Comparison of ENCODE assay signal across 8 mouse cellular contexts in genomic region chr19:44655719-44656118, GRCm38 (mm10).
A peak's percentile ranks its signal among the peaks of the same experiment; 100 is the strongest.
DNase-seq lines count a peak whose midpoint lies in the region; ATAC-seq and TF ChIP-seq lines count a peak whose summit lies in the region.

No protein-coding gene starts in this region.

- no peak overlapping the region for H3K4me2 ChIP-seq in heart, embryonic 12.5 days
- no peak overlapping the region for H3K4me2 ChIP-seq in kidney, embryonic 14.5 days (replicated peaks; ENCODE audit: low read depth, low read length)
- no peak overlapping the region for H3K4me2 ChIP-seq in midbrain, postnatal 0 days (ENCODE audit: low read depth, low read length, poor library complexity, severe bottlenecking)

- H3K36me3 ChIP-seq in heart, adult 2 months (ENCODE audit: control insufficient read depth, insufficient read depth, low read length) = no peaks in the 10 kb centered on the region
- no peaks in the 10 kb centered on the region for H3K36me3 ChIP-seq in heart, embryonic 12.5 days
- H3K36me3 ChIP-seq in kidney, embryonic 14.5 days (ENCODE audit: control insufficient read depth, insufficient read depth, low read length) = no peaks in the 10 kb centered on the region
- no peaks in the 10 kb centered on the region for H3K36me3 ChIP-seq in midbrain, postnatal 0 days (ENCODE audit: insufficient read depth, low read length)

- no peaks in the 10 kb centered on the region for H3K9me3 ChIP-seq in heart, embryonic 12.5 days (replicated peaks)
- no peaks in the 10 kb centered on the region for H3K9me3 ChIP-seq in kidney, embryonic 14.5 days (ENCODE audit: control insufficient read depth, low read length)
- H3K9me3 ChIP-seq in midbrain, postnatal 0 days (ENCODE audit: low read length) = no peaks in the 10 kb centered on the region

- H3K9ac ChIP-seq in heart, adult 2 months (ENCODE audit: low read depth, low read length) = no peak overlapping the region
- no peak overlapping the region for H3K9ac ChIP-seq in heart, embryonic 12.5 days
- no peak overlapping the region for H3K9ac ChIP-seq in kidney, embryonic 14.5 days (ENCODE audit: low read depth, low read length)
- H3K9ac ChIP-seq in midbrain, postnatal 0 days (replicated peaks; ENCODE audit: low read length, poor library complexity, severe bottlenecking) = no peak overlapping the region

- no peak for ATAC-seq in heart, embryonic 12.5 days (ENCODE audit: insufficient number of reproducible peaks, low FRiP score)
- ATAC-seq in kidney, embryonic 14.5 days (ENCODE audit: low FRiP score, low TSS enrichment) = peak; percentile 77
- ATAC-seq in midbrain, postnatal 0 days (ENCODE audit: low FRiP score) = no peak

- no peak overlapping the region for H3K4me3 ChIP-seq in heart, adult 2 months
- no peak overlapping the region for H3K4me3 ChIP-seq in heart, embryonic 12.5 days
- no peak overlapping the region for H3K4me3 ChIP-seq in embryonic fibroblast, embryonic 13.5 days (ENCODE audit: insufficient read depth, low read length)
- no peak overlapping the region for H3K4me3 ChIP-seq in kidney, embryonic 14.5 days (ENCODE audit: low read length)
- no peak overlapping the region for H3K4me3 ChIP-seq in midbrain, postnatal 0 days (ENCODE audit: low read depth, low read length)

- 3% methylated on average over 6 of the region's 6 CpGs for WGBS in heart, adult 2 months
- 5% methylated on average over 6 of the region's 6 CpGs for WGBS in heart, embryonic 12.5 days
- 5% methylated on average over 6 of the region's 6 CpGs for WGBS in kidney, embryonic 14.5 days
- WGBS in midbrain, postnatal 0 days = 2% methylated on average over 6 of the region's 6 CpGs

- intact Hi-C loops in heart, adult 2 months (cut with DNase I) = no loop called here

- no peaks in the 10 kb centered on the region for H3K79me2 ChIP-seq in heart, adult 2 months (replicated peaks; ENCODE audit: control insufficient read depth, insufficient read depth, low read length)

- no peaks in the 10 kb centered on the region for H3K27me3 ChIP-seq in heart, adult 2 months (ENCODE audit: control insufficient read depth, insufficient read depth, low read length)
- peaks cover 89% of the 10 kb centered on the region for H3K27me3 ChIP-seq in heart, embryonic 12.5 days (replicated peaks)
- peaks cover 5% of the 10 kb centered on the region; the same call in 1 of the 2 replicates for H3K27me3 ChIP-seq in kidney, embryonic 14.5 days (ENCODE audit: control insufficient read depth, insufficient read depth, low read length)
- peaks cover 29% of the 10 kb centered on the region for H3K27me3 ChIP-seq in midbrain, postnatal 0 days (ENCODE audit: insufficient read depth, low read length)

- TF ChIP-seq CTCF in heart, adult 2 months (IDR thresholded peaks at IDR 0.05) = peak; percentile 70
- peak; percentile 44; the same call in 1 of the 2 replicates for TF ChIP-seq CTCF in embryonic fibroblast, embryonic 13.5 days (IDR thresholded peaks at IDR 0.05; ENCODE audit: borderline replicate concordance, insufficient read depth, low read length)
- peak; percentile 73 for TF ChIP-seq CTCF in midbrain, postnatal 0 days (IDR thresholded peaks at IDR 0.05)

- DNase-seq in heart, adult 2 months = peak in 1 of 2 experiments; percentile 27
- DNase-seq in 3T3-L1 (ENCODE audit: low read depth, low spot score) = peak; percentile 67
- DNase-seq in adrenal gland, postnatal 14 days = peak; percentile 72
- DNase-seq in midbrain, postnatal 0 days (ENCODE audit: low spot score) = peak; percentile 61
- DNase-seq in gastrocnemius, adult 8-10 months (ENCODE audit: low spot score in 2 of 2) = no peak

- no peak overlapping the region for H3K27ac ChIP-seq in heart, adult 2 months
- no peak overlapping the region for H3K27ac ChIP-seq in heart, embryonic 12.5 days (ENCODE audit: poor library complexity, severe bottlenecking)
- no peak overlapping the region for H3K27ac ChIP-seq in embryonic fibroblast, embryonic 13.5 days (ENCODE audit: insufficient read depth, low read length)
- no peak overlapping the region for H3K27ac ChIP-seq in kidney, embryonic 14.5 days (ENCODE audit: low read depth, low read length)
- H3K27ac ChIP-seq in midbrain, postnatal 0 days (ENCODE audit: low read depth, low read length) = no peak overlapping the region

- TF ChIP-seq POLR2A in heart, adult 2 months (IDR thresholded peaks at IDR 0.05; ENCODE audit: insufficient read depth, low read depth, low read length) = no peak
- TF ChIP-seq POLR2A in embryonic fibroblast, embryonic 13.5 days (IDR thresholded peaks at IDR 0.05; ENCODE audit: low read depth, low read length) = no peak

- no peaks in the 10 kb centered on the region for H3K4me1 ChIP-seq in heart, adult 2 months (ENCODE audit: control insufficient read depth, insufficient read depth, low read length)
- no peaks in the 10 kb centered on the region for H3K4me1 ChIP-seq in heart, embryonic 12.5 days (replicated peaks)
- no peaks in the 10 kb centered on the region for H3K4me1 ChIP-seq in embryonic fibroblast, embryonic 13.5 days (ENCODE audit: control insufficient read depth, insufficient read depth, low read length)
- H3K4me1 ChIP-seq in kidney, embryonic 14.5 days (ENCODE audit: control insufficient read depth, insufficient read depth, low read length) = peaks cover 5% of the 10 kb centered on the region
- H3K4me1 ChIP-seq in midbrain, postnatal 0 days (ENCODE audit: insufficient read depth, low read length) = no peaks in the 10 kb centered on the region

- no peak for TF ChIP-seq EP300 in heart, adult 2 months (IDR thresholded peaks at IDR 0.05; ENCODE audit: insufficient read depth, low read depth, low read length)

Comparison
In these comparisons a context has a peak if more than half of its experiments do, and no peak if none do; other contexts are left out.
1. DNase-seq: peak in 3T3-L1 (single experiment), adrenal gland, postnatal 14 days (single experiment) and midbrain, postnatal 0 days (single experiment); none in gastrocnemius, adult 8-10 months (0 of 2).
2. Peak in every context shown above with its lines, with median percentiles within 50 percentile points of each other: CTCF ChIP-seq.